Mouse (Mus musculus): ENCODE data around the gene Rnf182.

DNA sequence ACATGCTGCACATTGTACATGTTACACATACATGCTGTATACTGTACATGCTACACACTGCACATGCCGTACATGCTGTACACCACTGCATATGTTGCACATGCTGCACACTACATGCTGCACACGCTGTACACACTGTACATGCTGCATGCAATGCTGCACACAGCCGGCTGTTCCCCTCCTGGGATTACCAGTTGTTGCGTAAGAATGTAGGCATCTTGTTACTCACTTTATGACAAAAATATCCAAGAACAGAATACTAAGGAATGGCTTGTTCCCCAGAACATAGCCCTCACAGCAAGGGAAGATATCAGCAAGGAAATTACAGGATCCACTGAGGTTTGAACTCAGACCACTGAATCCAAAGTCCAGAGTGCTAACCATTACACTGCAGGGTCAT, 47.7 kb downstream of the Rnf182 start:
- TF ChIP-seq GATA1 (IDR thresholded peaks at IDR 0.05; ENCODE audit: low read length) (no peak), TAL1 (IDR thresholded peaks at IDR 0.05; ENCODE audit: low read length) (no peak)
